Mouse (Mus musculus): ENCODE results near the gene Fcgrt.
A peak's percentile ranks its signal among the peaks of the same experiment; 100 is the strongest.

The Fcgrt gene

DNA sequence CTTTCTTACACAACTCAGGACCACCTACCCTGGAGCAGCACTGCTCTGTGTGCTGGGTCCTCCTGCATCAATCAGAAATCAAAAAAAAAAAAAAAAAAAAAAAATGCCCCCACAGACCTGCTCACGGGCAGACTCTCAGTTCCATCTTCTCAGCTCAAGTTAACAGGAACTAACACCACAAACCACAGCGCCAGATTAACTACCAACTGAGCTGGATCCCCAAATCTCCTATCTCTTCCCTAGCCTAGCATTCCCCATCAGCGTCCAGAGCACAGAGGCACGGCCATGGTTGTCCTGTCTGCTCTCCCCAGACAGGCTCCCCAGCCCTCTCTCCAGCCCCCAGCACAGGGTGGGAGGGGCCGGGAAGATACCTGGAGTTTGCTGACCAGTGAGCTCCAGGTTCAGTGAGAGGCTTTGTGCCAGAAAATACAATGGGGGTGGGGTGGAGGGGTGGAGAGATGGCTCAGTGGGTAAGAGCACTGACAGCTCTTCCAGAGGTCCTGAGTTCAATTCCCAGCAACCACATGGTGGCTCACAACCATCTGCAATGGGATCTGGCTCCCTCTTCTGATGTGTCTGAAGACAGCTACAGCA lies 3.5 kb upstream of the Fcgrt start:
- DNase-seq, result no peak

DNA sequence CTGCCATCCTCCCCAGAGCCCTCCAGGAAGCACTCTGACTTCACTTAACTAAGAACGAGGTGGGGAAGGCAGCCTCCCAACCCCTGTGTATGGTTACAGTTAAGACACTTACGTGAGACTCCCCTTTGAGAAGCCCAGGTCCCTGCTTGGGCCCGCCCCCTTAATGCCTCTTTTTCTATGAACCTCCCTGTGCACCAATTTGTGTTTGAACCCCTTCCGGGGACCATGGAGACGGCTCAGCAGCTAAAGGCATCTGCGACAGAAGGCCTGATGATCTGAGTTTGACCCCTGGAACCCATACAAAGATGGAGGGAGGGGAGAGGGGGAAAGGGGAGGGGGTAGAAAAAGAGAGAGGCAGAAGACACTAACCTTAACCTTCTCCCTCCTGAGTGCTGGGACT lies 2.8 kb upstream of the Fcgrt start:
- DNase-seq, result no peak

GRCm38 (mm10) chr7:45105491-45105890 lies 1.8 kb upstream of the Fcgrt start:
- no peak for DNase-seq

DNA sequence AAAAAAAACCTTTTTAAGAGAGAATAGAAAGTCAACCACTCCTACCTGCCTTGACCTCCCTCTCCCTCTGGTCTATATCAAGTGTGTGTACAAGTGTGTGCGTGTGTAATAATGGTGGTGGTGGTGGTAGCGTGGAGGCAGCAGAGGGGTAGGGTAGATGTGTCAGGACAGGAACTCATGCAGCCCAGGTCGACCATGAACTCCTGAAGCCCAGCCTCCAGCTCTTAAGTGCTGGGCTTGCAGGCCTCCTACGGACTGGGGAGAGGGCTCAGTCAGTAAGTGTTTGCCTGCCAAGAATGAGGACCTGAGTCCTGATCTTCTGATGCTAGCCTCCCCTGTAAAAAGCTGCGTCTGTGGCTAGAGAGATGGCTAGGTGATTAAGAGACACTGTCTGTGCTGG lies 1.3 kb upstream of the Fcgrt start:
- DNase-seq, result peak; percentile 90

DNA sequence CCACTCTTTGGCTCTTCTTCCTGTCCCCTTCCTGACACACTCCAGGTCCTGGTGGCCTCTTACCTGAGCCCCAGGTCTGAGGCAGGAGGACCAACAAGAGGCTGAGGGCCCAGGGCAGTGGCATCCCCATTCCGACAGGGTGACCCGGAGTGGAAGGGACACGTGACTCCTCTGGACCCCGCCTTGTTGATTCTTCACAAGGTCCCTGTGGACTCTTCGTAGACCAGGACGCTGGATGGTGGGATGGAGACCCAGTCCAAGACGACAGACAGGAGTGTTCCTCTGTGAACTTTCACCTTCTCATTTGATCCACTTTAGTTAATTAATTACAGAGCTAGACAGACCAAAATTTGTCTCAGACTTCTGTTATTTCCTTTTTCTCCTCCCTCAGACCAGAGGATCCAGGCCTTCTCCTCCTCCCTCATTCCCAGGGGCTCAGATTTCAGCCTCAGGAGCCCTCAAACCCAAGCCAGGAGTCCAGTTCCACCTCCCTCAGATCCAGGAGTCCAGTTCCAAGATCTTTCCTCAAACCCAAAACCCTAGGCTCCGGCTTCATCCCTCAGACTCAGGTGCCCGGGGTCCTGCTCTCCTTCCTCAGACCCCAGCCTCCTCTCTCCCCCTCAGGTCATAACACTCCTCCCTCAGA lies 588 bp downstream of the Fcgrt start:
- peak; percentile 98 for DNase-seq

DNA sequence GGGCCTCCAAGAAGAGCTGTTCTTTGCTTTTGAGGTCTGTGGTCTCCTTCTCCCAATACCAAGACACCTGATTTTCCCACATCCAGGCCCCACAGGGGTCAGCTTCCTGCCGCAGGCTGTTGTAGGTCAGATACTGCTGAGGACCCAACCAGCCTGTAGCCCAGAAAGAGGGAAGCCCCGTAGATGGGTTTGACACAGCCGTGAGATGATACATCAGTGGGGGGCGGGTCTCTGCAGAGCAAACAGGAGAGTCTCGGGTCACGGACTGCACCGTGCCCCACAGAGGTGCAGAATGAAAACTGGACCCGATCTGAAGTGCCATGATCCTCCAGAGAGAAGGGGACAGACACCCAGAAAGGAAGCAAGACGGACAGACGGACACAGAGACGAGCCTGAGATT lies 1.2 kb downstream of the Fcgrt start:
- peak; percentile 94 for DNase-seq

DNA sequence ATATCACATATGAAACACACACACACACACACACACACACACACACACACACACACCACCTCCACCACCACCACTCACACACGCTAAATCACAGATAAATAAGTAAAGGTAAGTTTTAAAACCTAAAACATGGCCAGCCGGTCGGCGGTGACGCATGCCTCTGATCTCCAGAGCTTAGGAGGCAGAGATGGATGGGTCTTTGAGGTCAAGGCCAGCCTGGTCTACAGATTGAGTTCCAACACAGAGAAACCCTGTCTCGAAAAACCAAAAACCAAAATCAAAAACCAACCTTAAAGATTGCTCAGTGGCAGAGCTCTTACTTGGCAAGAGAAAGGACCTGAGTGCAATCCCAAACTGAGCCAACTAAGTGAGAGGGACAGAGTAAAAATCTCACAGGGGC lies 3.6 kb downstream of the Fcgrt start:
- no peak for DNase-seq

GRCm38 (mm10) chr7:45098541-45099240 lies 5.0 kb downstream of the Fcgrt start:
- peak; percentile 87 for DNase-seq

DNA sequence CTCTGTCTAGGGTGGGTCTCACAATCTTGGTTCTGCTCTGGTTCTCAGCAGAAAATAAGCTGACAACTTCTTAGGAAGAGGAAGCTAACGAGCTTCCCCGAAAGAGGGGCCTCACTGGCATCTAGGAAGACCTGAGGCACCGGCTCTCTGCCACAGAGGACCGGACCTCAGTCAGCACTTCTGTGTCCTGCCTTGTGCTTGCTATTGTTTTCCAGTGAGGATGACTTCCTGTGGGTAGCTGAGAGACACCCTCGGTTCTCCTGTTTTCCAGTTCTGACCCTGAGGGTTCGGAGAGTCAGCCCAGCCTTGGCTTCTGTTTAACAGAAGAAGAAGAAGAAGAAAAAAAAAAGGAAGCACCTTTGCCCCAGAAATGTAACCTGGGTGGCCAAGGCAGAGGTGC lies 6.2 kb downstream of the Fcgrt start:
- DNase-seq, result peak; percentile 98

DNA sequence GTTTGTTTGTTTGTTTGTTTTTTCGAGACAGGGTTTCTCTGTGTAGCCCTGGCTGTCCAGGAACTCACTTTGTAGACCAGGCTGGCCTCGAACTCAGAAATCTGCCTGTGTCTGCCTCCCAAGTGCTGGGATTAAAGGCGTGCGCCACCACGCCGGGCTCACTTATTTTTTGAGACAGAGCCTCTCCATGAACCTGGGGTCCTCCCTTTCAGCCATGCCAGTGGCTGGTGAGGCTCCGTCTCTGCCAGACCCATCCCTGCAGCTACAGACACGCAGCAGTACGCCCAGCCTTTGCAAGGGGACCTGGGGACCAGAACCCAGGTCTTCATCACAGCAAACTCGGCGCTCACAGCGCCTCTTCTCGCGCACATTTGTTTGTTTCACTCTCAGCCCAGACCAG lies 7.7 kb downstream of the Fcgrt start:
- DNase-seq, result peak; percentile 90

DNA sequence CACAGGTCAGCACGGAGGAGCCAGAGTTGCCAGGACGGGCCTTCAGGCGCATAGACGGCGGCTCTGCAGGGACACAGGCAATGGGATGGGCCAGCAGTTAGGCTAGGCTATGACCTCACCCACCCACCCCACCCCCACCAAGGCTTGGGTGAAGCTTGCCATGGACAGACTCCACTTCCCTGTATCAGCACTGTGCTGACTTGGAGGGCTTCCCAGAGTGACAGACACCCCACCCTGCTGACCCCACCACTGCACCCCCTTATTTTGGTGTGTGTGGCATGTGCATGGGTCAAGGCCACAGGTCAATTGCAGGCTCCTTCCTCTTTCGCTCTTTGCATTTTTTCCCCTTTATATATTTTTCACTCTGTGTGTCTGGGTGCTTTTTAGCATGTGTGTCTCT lies 8.3 kb downstream of the Fcgrt start:
- DNase-seq, result peak; percentile 98

DNA sequence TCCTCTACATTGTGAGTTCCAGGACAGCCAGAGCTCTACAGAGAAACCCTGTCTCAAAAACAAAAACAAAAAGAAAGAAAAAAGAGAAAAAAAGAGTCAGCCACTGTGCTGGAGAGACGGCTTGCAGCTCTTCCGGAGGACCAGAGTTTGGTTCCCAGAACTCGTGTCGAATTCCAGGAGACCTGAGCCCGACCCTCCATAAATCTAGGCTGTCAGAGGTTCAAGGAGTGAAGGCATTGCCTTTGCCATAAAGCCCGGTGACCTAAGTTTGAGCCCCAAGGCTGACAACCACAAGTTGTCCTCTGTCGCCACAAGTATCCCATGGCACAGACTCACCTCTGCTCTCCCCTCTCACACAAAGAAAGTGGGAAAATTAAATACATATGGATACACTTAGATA lies 9.5 kb downstream of the Fcgrt start:
- DNase-seq, result no peak

DNA sequence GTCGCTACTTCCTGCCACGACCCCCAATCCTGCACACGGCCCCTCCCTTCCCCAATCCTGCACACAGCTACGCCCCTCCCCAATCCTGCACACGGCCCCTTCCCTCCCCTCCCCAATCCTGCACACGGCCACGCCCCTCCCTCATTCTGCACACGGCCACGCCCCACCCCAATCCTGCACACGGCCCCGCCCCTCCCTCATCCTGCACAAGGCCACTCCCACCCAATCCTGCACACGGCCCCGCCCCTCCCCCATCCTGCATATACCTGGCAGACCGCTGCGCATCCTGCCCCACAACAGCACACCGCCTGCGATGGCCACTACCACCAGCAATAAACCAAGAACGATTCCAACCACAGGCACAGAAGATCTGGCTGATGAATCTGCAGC lies 10.1 kb downstream of the Fcgrt start:
- DNase-seq, result peak; percentile 92

DNA sequence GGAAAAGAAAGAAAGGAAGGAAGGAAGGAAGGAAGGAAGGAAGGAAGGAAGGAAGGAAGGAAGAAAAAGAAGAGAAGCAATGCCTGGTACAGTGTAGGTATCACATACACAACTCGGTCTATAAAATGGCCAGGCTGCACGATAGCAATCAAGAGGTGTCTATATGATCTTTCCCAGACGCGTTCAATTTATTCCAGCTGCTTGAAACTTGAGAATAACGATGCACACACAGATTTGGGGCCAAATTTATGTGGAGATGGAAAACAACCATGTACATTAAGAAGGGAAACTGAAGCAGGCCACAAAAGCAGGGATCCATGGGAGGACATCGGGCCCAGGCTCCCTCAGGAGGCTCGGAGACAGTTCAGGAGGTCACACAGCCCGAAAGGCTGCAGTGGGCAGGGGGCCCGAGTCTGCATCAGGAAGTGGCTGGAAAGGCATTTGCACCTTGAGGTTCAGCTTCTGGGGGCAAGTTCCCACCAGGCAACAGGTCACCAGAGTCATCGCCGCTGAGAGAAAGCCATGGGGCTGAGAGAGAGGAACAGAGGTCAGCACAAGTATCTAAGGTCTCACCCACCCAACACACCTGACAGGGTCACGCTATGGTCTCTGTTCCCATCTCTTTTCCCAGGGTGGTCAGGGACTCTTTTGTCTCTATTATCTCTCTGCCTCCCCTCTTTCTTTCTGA lies 10.7 kb downstream of the Fcgrt start:
- DNase-seq, result peak; percentile 90

- peak; percentile 99 for DNase-seq
These were observed 11.6 kb downstream of the Fcgrt start, which contains the start of gene Rcn3 for GRCm38 (mm10) chr7:45092048-45092447. Rcn3 (minus strand) TSS chr7:45092221.

- peak; percentile 94 for DNase-seq
These were observed 12.4 kb downstream of the Fcgrt start for GRCm38 (mm10) chr7:45091001-45091990.

GRCm38 (mm10) chr7:45090251-45090977 lies 13.2 kb downstream of the Fcgrt start:
- peak; percentile 94 for DNase-seq

- peak; percentile 86 for DNase-seq
These were observed 15.1 kb downstream of the Fcgrt start for GRCm38 (mm10) chr7:45088597-45088996.

GRCm38 (mm10) chr7:45086084-45086483 lies 17.6 kb downstream of the Fcgrt start:
- DNase-seq, result peak; percentile 88

GRCm38 (mm10) chr7:45083300-45083890 lies 20.3 kb downstream of the Fcgrt start:
- DNase-seq, result peak; percentile 94

All from heart, adult 11 months (tissue).